Mouse (Mus musculus) fat pad, adult 2 months (tissue): ENCODE results near the gene Sike1.
A peak's percentile ranks its signal among the peaks of the same experiment; 100 is the strongest.

Experiments used
- DNase-seq: peaks from one replicate; pipeline ENCODE4 v3.0.0-alpha.2; 2011; ENCODE audit warnings: low read depth, low spot score; ENCODE audit errors: extremely low read depth

The Sike1 gene

DNA sequence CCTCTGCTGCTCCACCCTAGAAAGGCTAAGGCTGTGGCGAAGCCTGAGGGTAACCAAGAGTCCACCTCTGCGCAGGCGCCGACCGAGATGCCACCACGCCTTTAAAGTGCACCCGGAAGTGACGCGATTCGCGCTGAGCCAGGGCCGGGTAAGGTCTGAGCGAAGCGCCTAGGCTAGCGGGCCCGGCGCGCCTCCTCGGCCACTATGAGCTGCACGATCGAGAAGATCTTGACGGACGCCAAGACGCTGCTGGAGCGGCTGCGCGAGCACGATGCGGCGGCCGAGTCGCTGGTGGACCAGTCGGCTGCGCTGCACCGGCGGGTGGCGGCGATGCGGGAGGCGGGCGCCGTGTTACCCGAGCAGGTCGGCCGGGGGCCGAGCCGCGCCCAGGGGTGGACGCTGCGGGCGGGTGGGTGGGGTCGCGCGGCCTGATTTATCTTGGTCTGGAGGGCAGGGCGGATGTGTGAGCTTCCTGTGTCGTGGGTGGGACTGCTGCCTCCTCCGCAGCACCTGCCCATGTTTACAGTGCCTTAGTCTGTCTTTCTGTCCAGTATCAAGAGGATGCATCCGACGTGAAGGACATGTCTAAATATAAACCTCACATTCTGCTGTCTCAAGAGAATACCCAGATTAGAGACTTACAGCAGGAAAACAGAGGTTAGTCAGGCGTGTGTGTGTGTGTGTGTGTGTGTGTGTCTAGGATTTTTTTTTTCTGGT, at the start of gene Sike1:
Sike1 (plus strand) TSS at position 104 of the 717 bp plus-strand sequence.
- no peak for DNase-seq

DNA sequence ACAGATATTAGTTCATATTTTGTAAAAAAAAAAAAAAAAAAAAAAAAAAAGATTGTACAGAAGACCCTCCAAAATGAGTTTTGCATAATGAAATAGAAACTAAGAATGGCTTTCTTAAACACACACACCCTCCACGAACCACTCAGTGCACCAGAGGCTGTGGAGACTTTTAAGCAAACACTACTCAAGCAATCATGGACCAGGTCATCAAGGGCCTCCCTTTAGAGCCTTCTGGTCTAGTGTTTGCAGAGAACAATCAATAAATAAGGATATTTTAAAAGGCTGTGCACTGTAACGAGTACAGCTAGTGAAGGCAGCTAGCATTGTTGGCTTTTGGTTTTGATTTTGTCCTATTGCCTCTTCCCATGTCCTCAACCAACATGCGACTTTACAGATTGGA, 49.2 kb upstream of the Sike1 start:
- no peak for DNase-seq

DNA sequence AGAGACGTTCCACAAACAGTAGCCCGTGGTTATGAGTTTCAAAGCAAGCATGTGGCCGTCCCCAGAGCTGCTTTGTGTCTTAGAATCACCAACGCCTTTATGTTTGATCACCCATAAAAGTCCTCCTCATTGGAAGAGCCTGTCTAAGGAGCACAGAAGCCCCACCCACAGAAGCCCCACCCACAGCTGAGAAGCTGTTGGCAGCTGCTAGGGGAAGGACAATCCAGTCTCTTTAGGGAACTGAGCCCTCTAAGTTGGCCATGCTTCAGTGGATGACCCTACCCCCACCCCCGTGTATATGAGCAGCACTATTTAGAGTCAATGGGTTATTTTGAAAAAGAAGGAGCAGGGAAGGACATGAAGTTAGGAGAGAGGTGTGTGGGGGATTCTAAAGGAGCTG, 48.6 kb upstream of the Sike1 start:
- DNase-seq: no peak

GRCm38 (mm10) chr3:102954476-102954875, 41.0 kb upstream of the Sike1 start:
- DNase-seq: no peak

GRCm38 (mm10) chr3:102955143-102955542, 40.4 kb upstream of the Sike1 start:
- no peak for DNase-seq

DNA sequence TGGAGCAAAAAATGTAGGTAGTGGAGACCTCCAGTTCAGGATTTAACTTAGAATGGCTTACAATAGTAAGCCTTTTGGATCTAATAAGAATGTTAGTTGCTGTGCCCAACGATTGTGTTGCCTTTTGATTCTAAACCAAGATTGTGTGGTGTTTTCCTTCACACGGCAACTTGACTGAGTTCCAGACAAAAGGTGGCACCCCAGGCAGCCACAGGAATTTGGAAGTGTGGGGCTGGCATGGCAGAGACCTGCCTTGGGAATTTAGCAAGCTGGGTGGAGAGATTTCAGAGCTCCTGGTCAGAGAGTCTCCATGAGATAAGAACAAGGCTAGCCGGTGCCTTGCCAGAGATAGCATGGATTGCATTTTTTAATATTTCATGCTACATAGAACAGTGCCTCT, 39.9 kb upstream of the Sike1 start:
- DNase-seq: no peak

DNA sequence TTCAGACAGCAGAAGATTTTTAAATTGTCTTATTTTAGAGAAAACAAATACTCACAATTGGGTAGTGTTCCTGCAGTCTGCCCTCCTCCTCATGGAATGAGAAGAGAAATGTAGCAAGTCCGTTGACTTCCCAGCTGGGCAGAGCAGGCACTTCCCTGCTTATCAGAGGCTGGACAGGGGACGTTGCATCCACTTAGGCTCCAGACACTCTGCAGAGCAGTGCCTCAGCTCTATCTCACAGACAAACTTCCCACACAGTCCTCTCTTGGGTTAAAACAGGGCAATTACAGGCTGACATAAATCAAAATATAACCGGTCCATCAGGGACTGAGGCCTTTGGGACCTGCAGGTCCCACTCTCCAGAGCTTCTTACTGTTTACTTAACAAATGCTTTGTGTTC, 31.5 kb upstream of the Sike1 start, which contains the start of gene Nr1h5:
Nr1h5 (minus strand) TSS at position 101 of the 400 bp plus-strand sequence.
- no peak for DNase-seq

DNA sequence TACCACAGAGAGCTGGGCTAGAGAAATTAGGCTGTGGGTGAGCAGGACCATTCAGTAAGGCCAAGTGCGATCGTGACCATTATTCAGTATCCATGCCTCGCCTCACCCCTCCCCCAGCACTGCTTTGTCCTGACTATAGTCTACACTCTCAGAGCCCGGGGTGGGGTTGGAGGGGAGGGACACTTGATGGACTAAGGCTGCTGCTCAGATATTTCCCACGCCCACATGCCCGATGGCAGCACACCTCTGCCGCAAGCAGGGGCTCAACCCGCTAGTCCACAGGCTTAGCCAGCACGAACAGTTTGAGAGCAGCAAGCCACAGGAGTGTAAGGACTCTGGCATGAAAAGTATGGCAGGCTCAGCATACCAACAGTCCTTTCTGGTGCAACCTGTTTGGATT, 25.4 kb upstream of the Sike1 start:
- DNase-seq: no peak

GRCm38 (mm10) chr3:102970508-102970907, 25.0 kb upstream of the Sike1 start:
- DNase-seq: no peak

- DNase-seq: no peak
Measured at GRCm38 (mm10) chr3:102976906-102977305, 18.6 kb upstream of the Sike1 start.

- no peak for DNase-seq
Measured at GRCm38 (mm10) chr3:102979550-102980348, 15.8 kb upstream of the Sike1 start.

DNA sequence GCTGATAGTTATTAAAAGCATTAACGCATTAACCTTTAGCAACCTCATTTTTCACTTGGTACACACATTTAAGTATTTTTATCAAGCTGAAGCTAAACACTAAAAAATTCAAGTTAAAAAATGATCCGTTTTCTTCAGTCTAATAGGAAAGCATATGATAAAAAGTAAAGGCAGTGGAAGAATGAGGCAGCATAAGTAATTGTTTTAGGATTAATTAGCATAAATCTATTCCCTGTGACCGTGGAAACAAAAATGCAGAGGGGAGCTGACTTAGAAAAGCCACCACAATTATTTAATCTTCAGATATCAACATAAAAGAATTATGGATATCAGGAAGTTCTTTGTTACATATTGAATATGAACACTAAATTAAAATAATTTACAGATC, 15.2 kb upstream of the Sike1 start:
- DNase-seq: no peak

DNA sequence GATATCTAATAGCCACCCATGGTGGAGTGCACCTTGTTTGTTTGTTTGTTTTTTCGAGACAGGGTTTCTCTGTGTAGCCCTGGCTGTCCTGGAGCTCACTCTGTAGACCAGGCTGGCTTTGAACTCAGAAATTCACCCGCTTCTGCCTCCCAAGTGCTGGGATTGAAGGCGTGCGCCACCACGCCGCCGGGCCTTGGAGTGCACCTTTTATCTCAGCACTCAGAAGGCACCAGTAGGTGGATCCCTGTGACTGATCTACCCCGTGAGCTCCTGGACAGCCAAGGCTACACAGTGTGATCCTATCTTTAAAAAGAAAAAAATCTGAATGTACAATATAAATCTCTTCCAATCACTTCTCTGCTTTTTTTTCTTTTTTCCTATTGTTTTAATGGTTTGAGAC, 4.5 kb upstream of the Sike1 start:
- DNase-seq: no peak

- DNase-seq: no peak
Measured at GRCm38 (mm10) chr3:102992936-102993335, 2.6 kb upstream of the Sike1 start.

DNA sequence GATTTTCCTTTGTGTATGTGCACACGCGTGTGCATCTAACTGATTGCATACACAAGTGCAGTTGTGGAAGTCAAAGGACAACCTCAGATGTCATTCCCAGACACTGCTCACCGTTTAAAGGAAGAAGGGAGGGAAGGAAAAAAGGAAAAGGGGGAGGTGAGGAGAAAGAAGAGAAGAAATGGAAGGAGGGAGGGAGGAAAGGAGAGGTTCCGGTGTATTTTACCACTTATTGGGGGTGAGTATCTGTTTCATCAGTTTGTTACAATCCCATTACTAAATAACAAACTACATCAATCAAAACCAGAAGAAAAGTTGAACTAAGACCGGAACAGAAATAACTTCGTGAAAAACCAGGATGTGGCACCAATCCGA, 289 bp upstream of the Sike1 start:
- DNase-seq: no peak

DNA sequence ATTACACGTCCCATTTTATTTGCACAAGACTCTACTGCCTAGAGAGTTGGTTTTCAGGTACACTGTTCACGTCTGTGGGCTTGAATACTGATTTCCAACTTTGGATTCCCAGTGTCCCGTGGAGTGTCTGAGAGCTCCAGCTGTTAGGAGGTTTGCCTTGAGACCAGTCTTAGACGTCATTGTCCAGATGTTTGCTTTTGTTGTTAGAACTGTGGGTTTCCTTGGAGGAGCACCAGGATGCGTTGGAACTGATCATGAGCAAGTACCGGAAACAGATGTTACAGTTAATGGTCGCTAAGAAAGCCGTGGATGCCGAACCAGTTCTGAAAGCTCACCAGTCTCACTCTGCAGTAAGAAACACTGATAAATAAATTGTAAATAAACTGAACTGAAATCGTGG, 1.5 kb downstream of the Sike1 start:
- DNase-seq: no peak

GRCm38 (mm10) chr3:102997591-102997990, 2.1 kb downstream of the Sike1 start:
- DNase-seq: no peak

DNA sequence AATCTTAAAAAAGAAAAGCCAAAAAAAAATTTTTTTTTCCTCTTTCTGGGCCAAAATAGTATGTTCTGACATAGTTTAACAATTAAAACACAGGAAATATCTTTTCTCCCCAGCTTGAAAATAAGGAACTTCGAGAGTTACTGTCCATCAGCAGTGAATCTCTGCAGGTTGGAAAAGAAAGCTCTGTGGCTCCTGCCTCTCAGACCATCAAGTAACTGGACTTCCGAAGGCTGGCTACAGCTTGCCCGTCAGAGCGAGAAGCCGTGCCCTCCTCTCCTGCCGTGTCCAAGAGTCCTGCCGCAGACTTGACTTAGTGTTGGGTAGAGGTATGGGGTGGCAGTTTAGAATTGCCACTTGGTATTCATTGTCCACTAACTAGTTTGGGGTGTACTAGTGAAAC, 6.1 kb downstream of the Sike1 start:
- no peak for DNase-seq

GRCm38 (mm10) chr3:103017350-103017749, 21.8 kb downstream of the Sike1 start:
- DNase-seq: no peak

DNA sequence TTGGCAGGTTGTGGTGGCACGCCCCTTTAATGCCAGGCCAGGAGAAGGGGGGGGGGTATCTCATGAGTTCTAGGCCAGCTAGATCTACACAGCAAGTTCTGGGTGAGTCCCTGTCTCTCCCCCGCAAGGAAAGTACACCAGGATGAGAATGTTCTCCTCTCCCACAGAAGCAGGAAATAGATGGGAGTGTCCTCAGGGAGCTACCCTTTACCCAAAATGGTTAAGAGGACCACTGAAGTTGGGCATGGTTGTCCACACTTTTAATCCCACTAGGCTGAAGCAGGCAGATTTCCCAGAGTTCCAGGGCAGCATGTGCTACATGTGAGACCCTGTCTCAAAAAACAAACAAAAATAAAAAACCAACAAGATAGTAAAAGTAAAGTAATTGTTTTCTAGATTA, 24.0 kb downstream of the Sike1 start:
- no peak for DNase-seq

DNA sequence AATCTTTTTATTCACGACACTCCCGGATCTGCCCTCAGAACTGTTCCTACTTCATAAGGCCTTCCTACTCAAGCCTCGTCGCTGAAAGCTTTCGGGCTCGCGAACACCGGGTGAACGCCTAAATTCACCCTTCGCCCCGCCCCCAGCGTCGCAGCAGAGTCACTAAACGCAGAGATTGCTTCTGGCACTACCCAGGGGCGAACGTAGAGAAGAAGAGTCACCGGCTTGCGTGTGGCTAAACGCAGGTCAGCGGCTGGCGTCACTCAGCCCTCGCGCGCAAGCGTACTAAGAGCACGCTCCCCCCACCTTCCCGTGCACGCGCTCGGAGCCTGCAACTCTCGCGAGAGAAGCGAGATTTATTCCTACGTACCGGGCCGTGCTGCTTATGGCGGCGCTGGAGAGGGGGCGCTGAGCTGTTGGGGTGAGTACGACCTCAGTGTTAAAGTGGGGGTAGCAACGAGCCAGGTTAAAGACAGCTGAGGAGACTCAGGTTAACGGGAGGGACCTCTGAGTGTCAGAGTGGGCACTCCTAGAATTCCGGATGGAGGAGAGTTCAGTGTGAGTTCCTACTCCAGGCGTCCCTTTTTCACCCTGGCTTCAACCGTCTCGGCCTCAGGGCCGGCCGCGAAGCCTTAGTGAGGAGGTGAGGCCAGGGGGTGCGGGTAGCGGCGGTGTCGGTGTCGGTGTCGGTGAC, 24.9 kb downstream of the Sike1 start, which contains the start of gene Csde1:
Csde1 (plus strand) TSS at position 178 of the 694 bp plus-strand sequence.
- peak; percentile 76 for DNase-seq
